Mouse (Mus musculus): ENCODE data around the gene Irf1.

Irf1 gene

DNA sequence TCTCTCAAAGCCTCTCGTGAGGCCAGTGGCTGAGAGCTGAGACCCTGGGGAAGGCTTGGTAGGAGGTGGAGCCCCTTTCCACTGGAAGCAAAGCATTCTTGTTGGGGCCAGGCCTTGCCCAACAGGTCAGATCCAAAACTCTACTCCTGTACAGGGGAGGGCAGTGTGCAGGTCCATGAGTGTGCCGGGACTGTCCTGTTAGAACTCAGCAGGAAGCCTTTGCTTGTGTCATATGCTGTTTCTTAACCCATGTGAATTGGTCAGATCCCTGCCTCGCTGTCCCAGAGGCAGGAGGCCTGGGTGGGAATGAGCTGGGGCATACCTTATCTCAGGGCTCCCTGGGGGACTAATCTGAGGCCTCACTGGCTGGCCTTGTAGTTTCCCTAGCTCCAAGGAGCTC, 10.4 kb downstream of the Irf1 start:
- in situ Hi-C loops (cut with MboI, MseI): no loop called here

DNA sequence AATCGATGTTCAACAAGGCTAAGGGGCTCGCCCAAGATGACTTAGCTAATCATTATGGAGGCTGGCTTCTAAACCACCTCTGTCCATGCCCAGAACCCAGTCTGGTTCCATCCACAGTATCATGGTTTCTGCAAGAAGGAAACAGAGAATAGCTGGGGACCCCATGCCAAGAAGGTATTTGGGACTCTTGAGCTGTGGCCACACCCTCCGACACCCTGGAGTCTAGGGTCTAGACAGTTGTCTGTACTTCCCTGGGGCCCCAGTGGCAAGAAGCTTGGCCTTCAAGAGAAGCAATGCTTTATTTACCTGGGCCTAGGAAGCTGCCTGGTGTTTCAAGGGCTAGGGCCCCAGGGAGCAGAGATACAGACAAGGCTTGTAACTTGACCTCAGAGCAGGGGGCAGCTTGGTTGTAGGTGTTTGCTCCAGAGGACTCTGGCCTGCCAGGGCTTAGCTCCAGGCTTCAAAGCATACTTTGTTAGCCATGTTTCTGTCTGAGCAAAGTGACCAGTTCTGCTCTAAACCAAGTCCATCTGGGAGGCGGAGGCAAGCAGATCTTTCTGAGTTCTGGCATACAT, 11.5 kb downstream of the Irf1 start:
- in situ Hi-C loops (cut with MboI, MseI): no loop called here

DNA sequence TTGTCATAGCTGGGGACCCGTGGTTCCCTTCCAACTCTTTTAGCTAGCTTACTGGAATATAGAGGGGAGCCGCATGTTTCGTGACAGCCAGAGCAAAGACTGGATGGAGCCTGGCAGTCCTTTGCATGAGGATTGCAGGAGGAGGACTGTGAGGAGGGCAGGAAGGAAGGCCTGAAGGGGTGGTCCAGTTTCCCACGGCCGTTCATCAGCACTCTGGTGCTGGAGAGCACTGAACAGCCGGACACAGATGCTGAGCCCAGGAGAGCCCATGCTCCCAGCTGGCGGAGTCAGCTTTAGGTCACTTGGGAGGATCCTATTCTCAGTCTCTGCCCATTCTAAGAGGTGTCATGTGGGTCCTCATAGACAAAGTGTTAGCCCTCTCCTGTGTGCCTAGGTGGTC, 12.2 kb downstream of the Irf1 start:
- in situ Hi-C loops (cut with MboI, MseI): no loop called here

DNA sequence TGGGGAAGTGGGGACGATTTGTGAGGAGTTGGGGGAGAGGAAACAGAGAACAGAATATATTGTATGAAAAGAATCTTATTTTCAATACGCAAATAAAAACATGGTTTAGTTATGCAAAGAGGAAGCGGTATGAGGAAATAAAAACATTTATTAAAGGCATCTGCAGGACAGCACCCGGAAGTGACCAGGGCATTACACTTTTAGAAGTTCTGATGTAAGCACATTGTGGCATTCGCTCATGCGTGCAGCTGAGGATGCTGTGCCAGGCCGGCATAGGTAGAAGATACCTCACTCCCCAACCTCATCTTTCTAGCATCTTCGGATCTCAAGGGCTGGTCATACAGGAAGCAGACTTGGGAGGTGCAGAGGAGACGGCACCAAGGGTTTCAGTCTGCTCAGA, 13.5 kb downstream of the Irf1 start:
- in situ Hi-C loops (cut with MboI, MseI): no loop called here

DNA sequence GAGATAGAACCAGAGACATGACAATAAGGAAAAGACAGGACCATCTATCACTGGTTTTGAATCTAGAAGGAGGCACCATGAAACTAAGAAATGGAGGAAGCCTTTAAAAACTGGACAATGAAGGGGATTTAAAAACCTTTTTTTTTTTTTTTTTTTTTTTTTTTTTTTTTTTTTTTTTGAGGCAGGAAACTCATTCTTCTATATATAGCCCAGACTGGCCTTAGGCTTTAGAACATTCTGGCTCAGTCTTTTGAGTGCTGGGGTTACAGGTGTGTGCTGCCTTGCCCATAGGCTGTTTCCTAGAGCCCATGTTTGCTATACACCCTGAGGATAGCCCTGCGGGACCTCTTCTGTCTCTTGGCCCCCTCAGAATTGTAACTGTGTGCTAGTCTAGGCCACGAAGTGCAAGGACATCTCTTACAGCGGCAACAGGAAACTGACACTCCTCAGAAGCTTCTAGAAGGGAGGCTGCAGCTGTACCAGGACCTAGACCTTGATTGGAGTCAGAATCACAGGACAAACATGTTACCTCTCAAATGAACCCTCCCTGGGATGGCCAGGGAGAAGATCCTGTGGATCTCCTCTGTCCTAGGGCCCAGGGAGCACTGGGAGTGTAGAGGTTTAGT, 15.6 kb downstream of the Irf1 start:
- in situ Hi-C loops (cut with MboI, MseI): no loop called here

DNA sequence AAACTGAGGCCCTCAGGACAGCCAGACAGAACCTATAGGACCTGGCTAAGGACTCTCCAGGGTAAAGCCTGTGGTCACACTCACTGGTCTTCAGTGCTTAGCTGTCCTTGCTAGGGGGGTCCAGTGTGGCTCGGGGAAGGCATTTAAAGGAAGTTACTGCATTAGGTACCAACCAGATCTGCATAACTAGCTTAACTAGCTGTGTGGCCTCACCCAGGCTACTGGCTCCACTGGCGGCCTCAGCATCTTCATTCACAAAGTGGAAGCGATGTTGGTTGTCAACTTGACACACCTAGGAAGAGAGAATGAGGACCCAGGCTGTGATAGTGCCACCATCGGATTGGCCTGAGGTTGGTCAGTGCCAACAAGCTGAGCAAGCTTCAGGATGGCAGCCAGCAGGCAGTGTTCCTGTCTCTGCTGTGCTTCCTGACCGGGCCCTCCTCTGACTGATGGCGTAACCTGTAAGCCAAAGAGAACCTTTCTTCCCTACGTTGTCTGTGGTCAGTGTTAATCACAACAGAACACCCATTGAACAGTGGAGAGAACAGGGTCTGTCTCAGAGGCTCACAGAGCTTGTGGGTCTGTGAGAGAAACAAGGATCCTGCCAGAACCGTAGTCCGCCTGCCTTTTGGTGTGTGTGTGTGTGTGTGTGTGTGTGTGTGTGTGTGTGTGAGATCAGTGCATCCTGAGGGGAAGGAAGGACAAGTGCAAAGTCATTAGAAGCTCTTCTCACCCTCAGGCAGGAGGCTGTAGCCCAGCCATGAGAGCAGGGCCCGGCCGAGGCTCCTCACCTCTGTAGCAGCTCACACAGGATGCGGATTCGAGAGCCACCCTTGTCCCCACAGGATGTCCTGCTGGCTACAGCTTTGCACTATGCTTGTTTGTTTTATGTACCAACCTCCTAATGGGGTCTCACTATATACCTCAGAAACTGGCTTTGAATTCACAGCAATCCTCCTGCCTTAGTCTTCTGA, 16.5 kb downstream of the Irf1 start:
- in situ Hi-C loops (cut with MboI, MseI): no loop called here

DNA sequence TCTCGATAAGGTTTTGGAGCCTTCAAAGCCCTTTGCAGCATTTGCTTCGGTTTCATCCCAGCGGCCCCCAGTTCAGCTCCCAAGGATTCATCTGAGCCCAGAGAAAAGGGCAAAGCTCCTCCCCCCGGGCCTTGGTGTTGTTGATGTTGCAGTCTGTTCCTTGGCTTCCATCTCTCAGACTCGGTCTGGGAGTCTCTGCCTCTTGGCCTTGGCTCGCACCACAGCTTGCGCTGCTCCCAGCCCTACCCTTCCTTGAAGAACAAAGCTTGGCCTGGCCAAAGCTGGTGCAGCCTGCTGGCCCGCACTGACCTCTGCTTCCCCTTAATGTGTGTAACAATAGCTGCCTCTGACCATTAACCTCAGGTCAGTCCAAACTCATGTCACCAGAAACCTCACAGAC, 18.4 kb downstream of the Irf1 start:
- in situ Hi-C loops (cut with MboI, MseI): no loop called here

DNA sequence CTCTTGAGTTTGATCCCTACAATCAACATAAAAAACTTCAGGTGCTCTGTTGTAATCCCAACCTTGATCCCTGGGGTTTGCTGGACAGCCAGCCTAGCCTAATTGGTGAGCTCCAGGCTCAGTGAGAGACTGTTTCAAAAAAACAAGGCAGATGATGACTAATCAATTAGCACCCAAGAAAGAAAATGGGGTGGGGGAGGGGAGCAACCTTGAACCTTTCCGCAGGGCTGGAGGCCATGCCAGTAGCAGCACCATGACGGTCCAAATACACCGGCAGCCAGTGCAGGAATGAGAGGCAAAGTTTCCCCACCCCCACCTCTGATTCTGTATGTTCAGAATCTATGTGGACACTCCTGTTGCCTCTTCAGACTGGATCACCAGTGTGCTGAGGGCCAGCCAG, 19.5 kb downstream of the Irf1 start:
- in situ Hi-C loops (cut with MboI, MseI): no loop called here

DNA sequence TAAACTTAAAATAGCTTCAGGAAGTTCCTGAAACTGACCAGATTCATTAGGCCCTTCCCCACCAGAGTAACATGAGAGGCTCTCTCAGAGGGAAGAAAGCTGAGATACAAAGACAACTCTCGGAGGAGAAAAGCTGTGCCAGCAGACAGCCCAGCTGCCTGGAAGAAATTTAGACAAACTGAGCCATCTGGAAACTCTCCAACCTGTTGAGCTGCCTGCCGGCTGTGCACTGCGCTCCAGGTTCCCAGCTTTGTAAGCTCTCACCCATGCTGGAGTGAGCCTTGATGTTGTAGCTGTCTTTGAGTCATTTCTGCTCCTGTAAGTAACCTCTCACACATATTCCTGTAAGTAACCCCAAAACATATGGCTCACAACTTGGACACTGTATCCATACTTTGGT, 23.2 kb downstream of the Irf1 start:
- in situ Hi-C loops (cut with MboI, MseI): loop anchor here in 1 of 2 experiments (5.0 kb wide), 1 partner anchor 49 kb away; no protein-coding TSS in a partner anchor

DNA sequence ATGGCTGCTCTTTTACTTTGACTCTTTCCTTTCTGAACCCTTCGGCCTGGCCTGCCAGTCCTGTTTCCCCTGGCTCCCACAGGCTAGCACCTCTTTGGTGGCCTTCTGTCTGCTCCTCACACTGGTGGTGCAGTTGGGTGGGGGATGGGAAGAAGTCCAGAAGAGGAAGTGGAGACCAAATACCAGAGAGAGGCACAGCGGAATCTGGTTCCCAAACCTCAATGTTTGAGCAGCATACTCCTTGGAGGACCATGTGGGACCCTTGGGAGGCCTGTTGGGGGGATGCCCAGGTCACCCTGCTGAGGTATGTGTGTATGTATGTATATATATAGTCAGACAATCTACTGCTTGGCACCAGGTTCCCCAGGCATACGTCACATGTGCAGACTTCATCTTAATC, 24.2 kb downstream of the Irf1 start:
- in situ Hi-C loops (cut with MboI, MseI): loop anchor here in 1 of 2 experiments (5.0 kb wide), 1 partner anchor 48 kb away; no protein-coding TSS in a partner anchor

DNA sequence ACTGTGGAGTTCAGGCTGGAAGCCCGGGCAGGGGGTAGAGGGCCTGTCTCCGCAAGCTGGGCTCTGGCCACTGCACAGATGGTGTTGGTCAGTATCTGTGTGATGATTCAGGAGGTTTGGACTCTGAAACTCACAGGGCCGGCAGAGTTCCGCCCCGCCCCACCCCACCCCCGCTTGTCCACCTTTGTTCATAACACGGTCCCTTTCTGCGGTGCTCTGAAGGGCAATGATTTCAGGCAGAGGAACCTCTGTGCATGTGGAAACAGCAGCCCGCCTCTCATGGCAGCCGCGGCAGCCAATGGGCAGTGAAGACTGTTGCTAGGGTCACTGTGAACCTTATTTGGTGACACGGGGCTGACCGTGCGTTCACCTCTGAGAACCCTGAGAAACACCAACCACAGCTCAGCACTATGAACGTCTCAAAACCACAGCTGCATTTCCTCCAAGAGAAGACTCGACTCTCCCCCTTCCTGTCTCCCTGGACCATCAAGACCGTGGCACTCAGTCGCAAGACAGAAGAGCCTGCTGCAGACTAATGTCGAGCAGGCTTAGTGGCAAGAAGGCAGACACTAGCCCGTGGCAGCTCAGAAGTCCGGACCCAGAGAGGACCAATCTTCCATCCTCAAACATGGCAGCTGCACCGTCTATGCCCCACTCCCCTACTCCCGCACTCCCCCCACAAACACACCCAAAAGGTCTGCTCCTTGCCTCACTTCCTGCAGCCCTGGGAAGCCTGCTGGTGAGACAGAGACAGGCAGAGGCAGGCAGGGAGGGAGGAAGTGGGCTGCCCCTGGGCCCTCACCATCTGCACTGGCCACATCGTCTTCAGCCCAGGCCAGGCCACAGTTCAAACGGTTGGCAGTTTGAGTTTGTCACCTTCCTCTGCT, 25.1 kb downstream of the Irf1 start:
- in situ Hi-C loops (cut with MboI, MseI): loop anchor here in 1 of 2 experiments (5.0 kb wide), 1 partner anchor 47 kb away; no protein-coding TSS in a partner anchor

DNA sequence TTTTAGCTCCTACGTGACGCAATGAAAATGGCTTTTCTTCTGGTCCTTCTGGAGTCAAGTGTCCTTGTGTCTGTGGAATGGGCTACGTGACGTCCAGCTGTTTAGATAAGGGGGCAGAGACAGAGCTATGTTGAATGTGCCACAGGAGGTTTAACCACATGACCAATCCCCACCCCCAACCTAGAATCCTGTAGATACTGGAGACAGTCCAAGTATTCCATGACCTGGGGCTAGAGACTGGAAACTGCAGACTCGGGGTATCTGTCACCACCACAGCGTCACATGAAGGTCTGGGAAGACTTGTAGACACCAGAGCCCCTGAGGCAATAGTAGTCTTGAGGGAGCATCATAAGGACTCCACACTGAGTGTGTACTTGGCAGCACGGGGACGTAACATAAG, 26.0 kb downstream of the Irf1 start:
- in situ Hi-C loops (cut with MboI, MseI): no loop called here

DNA sequence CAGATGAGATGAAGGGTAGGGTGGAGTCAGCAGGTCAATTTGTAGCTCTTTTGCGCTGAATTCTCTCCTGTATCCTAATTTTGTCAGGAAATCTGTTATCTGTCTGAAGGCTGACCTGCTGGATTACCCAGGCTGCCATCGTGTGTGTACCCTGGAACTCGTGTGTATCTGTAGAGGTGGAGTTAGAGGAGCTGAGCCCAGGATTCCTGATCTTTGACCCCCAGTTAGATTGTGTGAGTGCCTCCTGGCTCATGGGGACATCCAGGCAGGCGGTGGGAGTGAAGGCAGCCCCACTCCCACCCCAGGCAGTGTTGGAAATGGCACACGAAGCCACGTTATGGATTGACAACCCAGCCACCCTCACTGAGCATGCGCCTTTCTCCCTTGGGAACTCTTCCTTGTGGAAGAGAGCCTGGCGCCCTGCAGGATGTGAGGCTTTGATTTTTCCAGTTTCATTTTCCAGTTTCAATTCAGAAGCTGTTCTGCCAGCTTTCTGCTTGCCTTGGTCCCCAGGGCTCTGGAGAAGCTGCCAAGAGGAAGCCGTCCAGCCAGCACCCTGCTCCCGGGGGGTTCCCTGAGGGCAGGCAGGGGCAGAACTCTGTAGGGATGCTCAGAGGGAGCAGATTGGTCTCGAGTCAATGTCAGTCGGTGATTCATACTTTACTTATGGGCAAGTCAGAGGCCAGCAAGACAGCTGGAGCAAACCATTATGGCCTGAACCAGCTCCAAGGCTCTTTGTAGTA, 26.8 kb downstream of the Irf1 start:
- in situ Hi-C loops (cut with MboI, MseI): no loop called here

DNA sequence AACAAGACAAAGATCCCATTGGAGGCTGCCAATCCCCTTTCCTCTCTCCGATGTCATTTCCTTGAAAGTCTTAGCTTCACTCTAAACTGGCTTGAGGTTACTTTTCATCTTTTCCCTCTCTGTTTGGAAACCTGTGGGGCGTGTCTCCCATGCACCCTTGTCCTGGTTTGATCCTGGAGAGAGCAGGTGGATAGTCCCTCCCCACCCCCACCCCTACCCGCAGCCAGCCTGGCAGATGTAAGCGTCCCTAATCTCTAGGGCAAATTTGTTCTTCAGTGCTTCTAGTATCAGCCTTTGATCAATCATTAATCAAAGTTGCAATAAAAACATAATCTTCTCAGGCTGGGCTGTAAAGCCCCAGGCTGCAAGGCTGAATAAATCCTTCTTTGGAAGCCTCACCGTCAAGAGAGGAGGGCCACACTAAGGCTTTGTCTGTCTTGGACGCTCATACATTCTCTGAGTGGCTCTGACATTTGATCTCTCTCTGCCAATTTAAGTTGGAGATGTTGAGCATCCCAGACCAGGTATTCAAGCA, 27.6 kb downstream of the Irf1 start:
- in situ Hi-C loops (cut with MboI, MseI): no loop called here

DNA sequence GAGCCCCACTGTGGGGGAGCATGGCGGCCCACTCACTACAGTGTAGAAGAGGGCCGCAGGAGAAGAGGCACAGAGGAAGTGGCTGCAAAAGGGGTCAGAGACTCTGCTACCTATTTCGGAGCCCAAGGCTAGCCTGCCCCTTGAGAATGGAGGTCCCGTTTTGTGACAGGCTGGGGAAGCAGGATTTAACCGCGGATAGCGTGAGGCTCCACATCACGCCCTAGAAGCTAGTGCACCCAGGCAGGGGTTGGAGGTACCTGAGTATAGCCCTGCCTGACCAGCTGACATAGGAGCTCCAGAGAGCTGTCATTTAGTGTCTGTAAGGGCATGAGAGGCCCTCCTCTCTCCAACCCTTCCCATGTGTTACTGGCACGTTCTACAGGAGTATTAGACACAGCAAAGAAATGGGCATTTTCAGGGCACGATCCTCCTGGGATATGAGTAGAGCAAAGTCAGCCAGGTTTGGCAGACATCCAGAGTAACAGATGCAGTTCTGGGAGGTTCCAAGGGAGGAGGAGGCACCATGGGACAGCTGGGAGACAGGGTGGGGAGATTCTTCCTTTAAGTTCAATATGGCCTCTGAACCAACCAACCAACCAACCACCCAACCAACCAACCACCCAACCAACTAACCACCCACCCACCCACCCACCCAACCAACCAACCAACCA, 28.4 kb downstream of the Irf1 start:
- in situ Hi-C loops (cut with MboI, MseI): no loop called here

DNA sequence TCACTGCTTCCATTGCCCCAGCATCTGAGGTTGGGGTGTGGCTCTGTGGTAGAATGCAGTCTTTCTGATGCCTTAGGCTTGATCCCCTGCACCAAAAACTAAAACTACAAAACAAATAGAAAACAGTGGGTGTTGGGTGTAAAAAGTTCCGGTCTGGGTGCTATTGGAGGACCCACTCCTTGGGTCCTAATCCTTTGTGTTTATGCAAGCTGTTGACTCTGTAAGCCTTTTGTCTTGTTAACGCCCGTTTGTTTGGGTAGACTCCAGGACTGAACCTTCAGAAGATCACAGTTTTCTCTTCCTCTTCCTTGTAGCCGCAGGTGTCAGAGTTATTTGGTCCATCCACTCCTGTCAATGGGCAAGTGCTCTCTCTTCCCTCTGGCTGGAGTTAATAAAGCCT, 30.2 kb downstream of the Irf1 start:
- in situ Hi-C loops (cut with MboI, MseI): no loop called here

DNA sequence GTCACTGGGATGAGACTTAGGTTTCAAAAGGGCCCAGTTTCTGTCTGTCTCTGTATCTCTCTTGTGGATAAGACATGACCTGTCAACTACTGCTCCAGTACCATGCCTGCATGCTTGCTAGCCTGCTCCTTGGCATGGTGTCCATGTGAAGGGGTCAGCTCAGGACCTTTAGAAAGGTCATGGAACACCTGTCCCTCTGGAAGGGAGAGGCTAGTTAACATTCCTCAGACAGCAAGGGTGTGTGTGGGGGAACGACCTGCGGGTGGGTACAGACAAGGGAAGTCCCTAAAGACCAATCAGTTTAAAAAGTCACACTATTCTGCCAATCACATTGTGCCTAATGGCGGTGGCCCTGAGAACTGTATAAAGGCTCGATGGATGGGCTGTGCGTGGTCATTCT, 31.2 kb downstream of the Irf1 start:
- in situ Hi-C loops (cut with MboI, MseI): no loop called here

DNA sequence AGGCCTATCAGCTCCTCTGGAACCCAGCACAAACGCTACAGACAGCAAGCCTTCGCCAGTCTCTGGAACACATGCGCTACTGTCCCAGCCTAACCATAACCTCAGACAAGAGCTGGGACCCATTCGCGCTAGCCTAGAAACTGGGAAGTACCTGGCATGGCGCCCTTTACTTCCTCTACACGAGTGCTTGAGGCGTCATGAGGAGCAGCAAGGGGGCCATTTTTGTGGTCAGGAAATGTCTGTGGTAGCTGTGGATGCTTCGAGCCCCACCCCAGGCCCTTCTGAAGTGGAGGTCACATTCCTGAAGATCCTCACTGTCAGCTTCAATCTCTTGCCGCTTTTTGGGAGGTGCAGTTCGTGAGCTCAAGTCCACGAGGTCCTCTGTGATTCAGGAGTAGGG, 33.3 kb downstream of the Irf1 start:
- in situ Hi-C loops (cut with MboI, MseI): no loop called here

DNA sequence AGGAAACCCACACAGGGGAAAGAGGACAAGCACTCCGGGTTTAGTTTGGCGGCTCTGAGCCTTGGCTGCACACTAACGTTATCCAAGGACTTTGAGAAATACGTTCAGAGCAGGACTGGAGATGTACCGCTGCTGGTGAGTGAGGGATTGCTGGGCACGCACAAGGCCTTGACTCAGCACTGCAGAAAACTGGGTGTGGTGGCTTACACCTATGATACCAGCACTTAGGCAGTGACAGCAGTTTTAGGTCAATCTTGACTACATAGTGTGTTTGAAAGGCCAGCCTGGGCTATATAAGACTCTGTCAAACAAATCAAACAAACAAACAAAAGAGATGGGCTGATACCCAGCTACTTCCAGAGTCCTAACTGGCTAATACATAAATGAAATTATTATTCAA, 33.7 kb downstream of the Irf1 start:
- in situ Hi-C loops (cut with MboI, MseI): no loop called here

Measured in T-helper 17 cell (primary cell).